Mouse (Mus musculus) CH12.LX (cell line): ENCODE data around the gene Pgam2. TPM values are rescaled to one million over a fixed set of nuclear protein-coding genes. Genes with fewer than 3 reads are reported as not detected.

Experiments used
- DNase-seq: peaks from one replicate; pipeline ENCODE4 v3.0.0-alpha.2; 2013; ENCODE audit errors: extremely low read depth
- H3K27ac ChIP-seq: 2 replicates; pipeline ENCODE4 v1.5.1; 2012; ENCODE audit warnings: low read depth, mild to moderate bottlenecking, control low read depth, moderate library complexity; ENCODE audit not compliant: insufficient read depth
- H3K27me3 ChIP-seq: replicated peaks from 2 replicates; pipeline ENCODE3; 2012; ENCODE audit warnings: inconsistent platforms
- H3K36me3 ChIP-seq, 2 experiments: replicated peaks in 1 of 2; 2 replicates each; pipeline versions ENCODE3 to v1.6.1; 2012; ENCODE audit warnings: inconsistent platforms in 1 of 2, low read length in 1 of 2, mild to moderate bottlenecking in 1 of 2, mixed read lengths in 1 of 2, moderate library complexity in 1 of 2; ENCODE audit not compliant: control insufficient read depth in 1 of 2, insufficient read depth in 1 of 2
- H3K4me1 ChIP-seq, 2 experiments: 2 replicates each; pipeline ENCODE4 v1.6.1; 2012; ENCODE audit warnings: inconsistent platforms in 1 of 2, moderate library complexity in 1 of 2; ENCODE audit not compliant: insufficient read depth in 2 of 2, control insufficient read depth in 1 of 2
- H3K4me2 ChIP-seq: 2 replicates; pipeline ENCODE4 v1.6.1; 2012; ENCODE audit warnings: low read depth, mild to moderate bottlenecking, control low read depth; ENCODE audit not compliant: poor library complexity, insufficient read depth, severe bottlenecking
- H3K4me3 ChIP-seq, 3 experiments: fragments of 150-350 bp in 1 of 3; sonication (generic) in 1 of 3; replicated peaks in 1 of 3; 2 replicates each; pipeline versions ENCODE3 to v1.5.1; 2011 to 2012; ENCODE audit warnings: low read depth in 2 of 3, low read length in 2 of 3, mild to moderate bottlenecking in 2 of 3, moderate library complexity in 2 of 3, control low read depth in 1 of 3, improper control_type of control experiment in 1 of 3, inconsistent platforms in 1 of 3, mixed read lengths in 1 of 3; ENCODE audit not compliant: poor library complexity in 1 of 3
- H3K79me2 ChIP-seq: replicated peaks from 2 replicates; pipeline ENCODE4 v1.6.1; 2012; ENCODE audit warnings: mild to moderate bottlenecking, moderate library complexity; ENCODE audit not compliant: control insufficient read depth, poor library complexity, insufficient read depth, severe bottlenecking; ENCODE audit errors: extremely low read depth
- H3K9ac ChIP-seq: 2 replicates; pipeline ENCODE4 v1.6.1; 2012; ENCODE audit warnings: low read depth, mild to moderate bottlenecking, control low read depth, moderate library complexity; ENCODE audit not compliant: insufficient read depth
- H3K9me3 ChIP-seq: replicated peaks from 2 replicates; pipeline ENCODE3; 2012; ENCODE audit warnings: low read length, inconsistent platforms, mixed read lengths
- BHLHE40 ChIP-seq: IDR thresholded peaks from 2 replicates; pipeline ENCODE4 v1.6.1; 2011; ENCODE audit warnings: mild to moderate bottlenecking, low read depth, low read length, improper control_type of control experiment
- CHD1 ChIP-seq: IDR thresholded peaks from 2 replicates; pipeline ENCODE4 v1.6.1; 2012; ENCODE audit warnings: low read depth, low read length, improper control_type of control experiment, inconsistent platforms
- CHD2 ChIP-seq: IDR thresholded peaks from 2 replicates; pipeline ENCODE4 v1.6.1; 2011; ENCODE audit warnings: low read length, improper control_type of control experiment
- CTCF ChIP-seq, 2 experiments: IDR thresholded peaks in 1 of 2; conservative IDR thresholded peaks in 1 of 2; 2 replicates each; pipeline ENCODE4 v1.5.1; 2011 to 2012; ENCODE audit warnings: low read depth in 2 of 2, low read length in 2 of 2, improper control_type of control experiment in 1 of 2, inconsistent platforms in 1 of 2, mild to moderate bottlenecking in 1 of 2, moderate library complexity in 1 of 2
- E2F4 ChIP-seq: IDR thresholded peaks from 2 replicates; pipeline ENCODE4 v1.6.1; 2011; ENCODE audit warnings: low read depth, low read length, improper control_type of control experiment; ENCODE audit not compliant: insufficient replicate concordance
- ETS1 ChIP-seq: conservative IDR thresholded peaks from 2 replicates; pipeline ENCODE4 v1.6.1; 2012; ENCODE audit warnings: low read depth, mild to moderate bottlenecking, inconsistent platforms, low read length, improper control_type of control experiment, moderate library complexity
- GABPA ChIP-seq: IDR thresholded peaks from 2 replicates; pipeline ENCODE4 v1.6.1; 2012; ENCODE audit warnings: low read depth, low read length, improper control_type of control experiment, inconsistent platforms; ENCODE audit not compliant: insufficient replicate concordance
- HCFC1 ChIP-seq: IDR thresholded peaks from 2 replicates; pipeline ENCODE4 v1.6.1; 2012; ENCODE audit warnings: low read depth, mild to moderate bottlenecking, inconsistent platforms, low read length, improper control_type of control experiment
- IRF4 ChIP-seq: IDR thresholded peaks from 2 replicates; pipeline ENCODE4 v1.6.1; 2014; ENCODE audit warnings: low read depth, mild to moderate bottlenecking, inconsistent platforms, low read length, improper control_type of control experiment
- JUN ChIP-seq: IDR thresholded peaks from 2 replicates; pipeline ENCODE4 v1.6.1; 2011; ENCODE audit warnings: low read depth, mild to moderate bottlenecking, low read length, improper control_type of control experiment, moderate library complexity; ENCODE audit not compliant: insufficient read depth
- JUND ChIP-seq: conservative IDR thresholded peaks from 2 replicates; pipeline ENCODE4 v1.6.1; 2011; ENCODE audit warnings: low read depth, low read length, improper control_type of control experiment
- KAT2A ChIP-seq: IDR thresholded peaks from 2 replicates; pipeline ENCODE4 v1.6.1; 2012; ENCODE audit warnings: low read length, improper control_type of control experiment, inconsistent platforms; ENCODE audit not compliant: insufficient replicate concordance
- MAFK ChIP-seq: IDR thresholded peaks from 2 replicates; pipeline ENCODE4 v1.6.1; 2011; ENCODE audit warnings: low read length, improper control_type of control experiment; ENCODE audit not compliant: insufficient replicate concordance
- MAX ChIP-seq: IDR thresholded peaks from 2 replicates; pipeline ENCODE4 v1.6.1; 2011; ENCODE audit warnings: low read length, improper control_type of control experiment
- MAZ ChIP-seq: IDR thresholded peaks from 2 replicates; pipeline ENCODE4 v1.6.1; 2012; ENCODE audit warnings: low read depth, mild to moderate bottlenecking, inconsistent platforms, low read length, improper control_type of control experiment, moderate library complexity
- MEF2A ChIP-seq: IDR thresholded peaks from 2 replicates; pipeline ENCODE4 v1.6.1; 2014; ENCODE audit warnings: low read depth, mild to moderate bottlenecking, inconsistent platforms, low read length, improper control_type of control experiment, borderline replicate concordance
- MXI1 ChIP-seq: IDR thresholded peaks from 2 replicates; pipeline ENCODE4 v1.6.1; 2011; ENCODE audit warnings: mild to moderate bottlenecking, low read depth, low read length, improper control_type of control experiment
- MYC ChIP-seq: IDR thresholded peaks from 2 replicates; pipeline ENCODE4 v1.6.1; 2011; ENCODE audit warnings: low read depth, mild to moderate bottlenecking, improper control_type of control experiment, low read length
- NELFE ChIP-seq: IDR thresholded peaks from 2 replicates; pipeline ENCODE4 v1.6.1; 2011; ENCODE audit warnings: low read depth, low read length, improper control_type of control experiment
- NRF1 ChIP-seq: IDR thresholded peaks from 2 replicates; pipeline ENCODE4 v1.6.1; 2014; ENCODE audit warnings: low read depth, mild to moderate bottlenecking, inconsistent platforms, low read length, improper control_type of control experiment, moderate library complexity
- PAX5 ChIP-seq: IDR thresholded peaks from 2 replicates; pipeline ENCODE4 v1.6.1; 2012; ENCODE audit warnings: low read length, inconsistent platforms, mixed read lengths
- POLR2A ChIP-seq: IDR thresholded peaks from 2 replicates; pipeline ENCODE4 v1.6.1; 2011; ENCODE audit warnings: low read depth, mild to moderate bottlenecking, improper control_type of control experiment, low read length
- SIN3A ChIP-seq: IDR thresholded peaks from 2 replicates; pipeline ENCODE4 v1.6.1; 2012; ENCODE audit warnings: low read length, improper control_type of control experiment, inconsistent platforms
- SMC3 ChIP-seq: IDR thresholded peaks from 2 replicates; pipeline ENCODE4 v1.6.1; 2011; ENCODE audit warnings: low read depth, low read length, improper control_type of control experiment
- TBP ChIP-seq: conservative IDR thresholded peaks from 2 replicates; pipeline ENCODE4 v1.6.1; 2011; ENCODE audit warnings: low read depth, low read length, improper control_type of control experiment
- USF1 ChIP-seq: IDR thresholded peaks from 2 replicates; pipeline ENCODE4 v1.6.1; 2014; ENCODE audit warnings: low read depth, mild to moderate bottlenecking, inconsistent platforms, low read length, improper control_type of control experiment
- USF2 ChIP-seq: conservative IDR thresholded peaks from 2 replicates; pipeline ENCODE4 v1.6.1; 2011; ENCODE audit warnings: low read depth, low read length, improper control_type of control experiment
- ZC3H11A ChIP-seq: IDR thresholded peaks from 2 replicates; pipeline ENCODE4 v1.6.1; 2012; ENCODE audit warnings: low read depth, mild to moderate bottlenecking, inconsistent platforms, low read length, improper control_type of control experiment
- ZKSCAN1 ChIP-seq: IDR thresholded peaks from 2 replicates; pipeline ENCODE4 v1.6.1; 2012; ENCODE audit warnings: low read depth, inconsistent platforms, low read length, improper control_type of control experiment, borderline replicate concordance
- ZMIZ1 ChIP-seq: IDR thresholded peaks from 2 replicates; pipeline ENCODE4 v1.6.1; 2012; ENCODE audit warnings: low read depth, mild to moderate bottlenecking, inconsistent platforms, low read length, improper control_type of control experiment
- ZNF384 ChIP-seq: IDR thresholded peaks from 2 replicates; pipeline ENCODE4 v1.6.1; 2012; ENCODE audit warnings: low read depth, low read length, improper control_type of control experiment, inconsistent platforms
- dilution Hi-C: fragments of 300-500 bp; cut with MboI; formaldehyde crosslinking; loops from 2 replicates; pipeline ENCODE4 v1.14.3; 2020; ENCODE audit warnings: low sequenced_read_pairs; ENCODE audit not compliant: extremely low pct_unique_long_range_greater_than_20kb, extremely low pct_ligation_motif_present
- in situ Hi-C: fragments of 300-500 bp; cut with MboI; formaldehyde crosslinking; loops from 3 replicates; pipeline ENCODE4 v1.14.3; 2019; ENCODE audit warnings: low sequenced_read_pairs, low pct_ligation_motif_present, low pct_unique_long_range_greater_than_20kb, mixed read lengths
- polyA plus RNA-seq: library from polyadenylated mRNA; unstranded; fragments of >175 nt; gene quantifications from 2 replicates; pipeline ENCODE4 v1.2.1, GENCODE M21; 2012; ENCODE audit warnings: low read depth; ENCODE audit not compliant: insufficient read length
- total RNA-seq, 2 experiments: library from RNA; depleted of rRNA; stranded (reverse); fragments of 300-350 nt in 1 of 2; fragments of >200 nt in 1 of 2; gene quantifications; 2 replicates each; pipeline ENCODE4 v1.2.3; 2012 to 2014

Gene Pgam2
- total and polyA plus RNA-seq, 3 experiments = 0.64 to 2.5 TPM; not detected in 1

GRCm38 (mm10) chr11:5762633-5762982, 40.9 kb downstream of the Pgam2 start:
- Histone ChIP-seq H3K4me2 (peak overlapping the region; percentile 34; the same call in 1 of the 2 replicates), H3K9ac (peak overlapping the region; percentile 68), H3K9me3 (no peaks in the 10 kb centered on the region), H3K79me2 (no peaks in the 10 kb centered on the region; the same call in 1 of the 2 replicates), H3K36me3 (peaks cover 3 to 20% of the 10 kb centered on the region in 2 experiments), H3K4me1 (peaks cover 2 to 25% of the 10 kb centered on the region in 2 experiments; a peak in 2 of 4 replicates), H3K27me3 (no peaks in the 10 kb centered on the region), H3K27ac (no peak overlapping the region), H3K4me3 (peak overlapping the region; percentile 58 to 66 (median 66))
- no peak for DNase-seq
- in situ Hi-C loops = no loop called here
- no peak for TF ChIP-seq MXI1
- peak in 1 of 2 experiments; percentile 4; a peak in 1 of 4 replicates for TF ChIP-seq CTCF (conservative IDR thresholded peaks at IDR 0.05 in 1 of 2, IDR thresholded peaks at IDR 0.05 in 1 of 2; ENCODE audit: low read depth in 2 of 2, low read length in 2 of 2)
- dilution Hi-C loops = no loop called here

DNA sequence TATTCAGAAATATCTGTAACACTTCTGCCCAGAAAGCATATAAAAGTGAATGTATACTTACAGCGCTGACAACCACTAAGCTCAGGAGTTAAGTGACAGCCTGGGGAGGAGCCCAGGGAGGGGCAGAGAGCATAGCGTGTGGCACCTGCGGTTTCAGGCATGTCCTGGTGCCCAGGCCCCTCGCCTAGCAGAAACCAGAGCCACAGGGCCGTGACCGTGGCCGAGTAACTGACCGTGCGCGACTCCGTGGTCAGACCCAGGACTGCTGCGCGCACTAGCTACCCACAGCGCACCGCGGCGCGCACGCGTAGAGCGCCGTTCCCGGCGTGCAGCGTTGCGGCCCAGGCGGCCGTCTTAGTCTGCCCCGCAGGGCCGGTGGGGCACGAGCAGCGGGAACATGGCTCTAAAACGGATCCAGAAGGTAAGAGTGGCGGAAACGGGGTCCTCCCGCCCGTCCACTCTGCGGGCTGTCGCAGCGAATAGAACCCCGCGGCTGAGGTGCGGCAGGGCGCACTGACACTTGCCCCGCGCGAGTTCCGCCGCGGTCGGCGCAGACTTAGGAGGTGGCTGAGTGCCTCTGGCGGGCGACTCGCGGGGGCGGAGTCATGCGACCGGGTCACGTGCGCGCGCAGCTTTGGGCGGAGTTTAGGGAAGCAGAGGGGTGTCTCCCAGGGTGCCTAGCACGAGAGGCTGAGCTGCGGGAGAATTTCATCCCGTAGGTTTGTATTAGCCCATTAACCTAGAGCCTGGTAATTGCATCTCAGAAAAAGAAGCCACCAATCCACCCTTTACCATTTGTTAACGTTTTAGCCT, 41.5 kb downstream of the Pgam2 start, which contains the start of gene Urgcp:
TSS of gene Urgcp (minus strand) at position 557 of the 813 bp plus-strand sequence.
- dilution Hi-C loops = no loop called here
- no peaks in the 10 kb centered on the region; the same call in 1 of the 2 replicates for H3K79me2 ChIP-seq
- H3K9ac ChIP-seq = peak within 1 kb of the TSS; percentile 88
- peak within 1 kb of the TSS; percentile 65 to 66 (median 66) for H3K4me3 ChIP-seq
- in situ Hi-C loops = no loop called here
- H3K27ac ChIP-seq = peak within 1 kb of the TSS; percentile 78
- H3K36me3 ChIP-seq = peaks cover 3 to 18% of the 10 kb centered on the region in 2 experiments
- no peaks in the 10 kb centered on the region for H3K27me3 ChIP-seq
- peak; percentile 93 for DNase-seq
- peaks cover 2 to 25% of the 10 kb centered on the region in 2 experiments; a peak in 2 of 4 replicates for H3K4me1 ChIP-seq
- no peaks in the 10 kb centered on the region for H3K9me3 ChIP-seq
- H3K4me2 ChIP-seq = peak within 1 kb of the TSS; percentile 86
- TF ChIP-seq TBP (peak; percentile 84), MAFK (no peak), BHLHE40 (peak; percentile 98), IRF4 (no peak; the same call in 1 of the 2 replicates), POLR2A (peak; percentile 99), GABPA (no peak; the same call in 1 of the 2 replicates), JUN (no peak), KAT2A (peak; percentile 53; the same call in 1 of the 2 replicates), ZNF384 (peak; percentile 24; the same call in 1 of the 2 replicates), MXI1 (peak; percentile 79), E2F4 (no peak), USF2 (peak; percentile 88), HCFC1 (peak; percentile 73), MEF2A (no peak; the same call in 1 of the 2 replicates), USF1 (peak; percentile 90), ZKSCAN1 (no peak), JUND (no peak), CHD1 (0 out of 2 replicates have a peak, but pooled peaks have one; percentile 72), CHD2 (no peak), MYC (peak; percentile 77), ZMIZ1 (peak; percentile 98), NELFE (peak; percentile 99), ZC3H11A (no peak), MAZ (peak; percentile 41; the same call in 1 of the 2 replicates), SIN3A (peak; percentile 80), PAX5 (no peak), ETS1 (peak; percentile 56), SMC3 (no peak), NRF1 (peak; percentile 86), MAX (peak; percentile 93)
